Mouse (Mus musculus): Measurements from ENCODE around the gene Gm36079.
A peak's percentile ranks its signal among the peaks of the same experiment; 100 is the strongest.
"Not testable (repeated sequence)": the region's sequence is repeated elsewhere in the genome, so short reads cannot be mapped to it uniquely, and the experiment has no call there.

Gm36079 gene

GRCm38 (mm10) chr13:120026911-120027310 is at the start of gene Gm36079:
Gene Gm36079 (minus strand): TSS chr13:120027011.
- not testable (repeated sequence) for DNase-seq

- DNase-seq = not testable (repeated sequence)
These were observed 44.1 kb upstream of the Gm36079 start for GRCm38 (mm10) chr13:120070878-120071277.

DNA sequence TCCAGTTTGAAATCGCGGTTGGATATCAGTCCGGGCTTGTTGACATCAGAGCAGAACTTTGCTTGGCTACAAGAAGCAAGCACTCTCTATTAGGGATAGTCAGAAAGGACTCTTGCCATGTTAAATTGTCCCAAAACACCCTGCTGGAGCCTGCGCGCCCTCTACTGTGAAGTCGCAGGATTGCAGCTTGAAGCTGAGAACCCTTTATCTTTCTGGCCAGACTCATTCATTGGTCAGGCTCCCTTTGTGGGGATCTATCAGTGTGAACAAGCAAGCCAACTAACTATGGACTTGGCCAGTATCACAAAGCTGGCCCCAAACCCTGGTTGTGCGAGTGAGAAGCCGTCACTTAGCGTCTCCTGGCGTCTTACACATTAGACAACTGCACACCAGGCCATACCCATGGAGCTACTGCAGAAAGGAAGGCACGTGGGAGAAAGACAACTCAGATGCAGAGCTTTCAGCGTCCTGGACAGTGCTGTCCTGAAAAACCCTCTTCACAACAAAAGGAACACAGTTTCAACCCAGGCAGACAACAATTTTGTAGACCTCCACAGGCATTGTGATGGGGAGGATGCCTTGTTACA is 43.3 kb upstream of the Gm36079 start:
- DNase-seq = not testable (repeated sequence)

DNA sequence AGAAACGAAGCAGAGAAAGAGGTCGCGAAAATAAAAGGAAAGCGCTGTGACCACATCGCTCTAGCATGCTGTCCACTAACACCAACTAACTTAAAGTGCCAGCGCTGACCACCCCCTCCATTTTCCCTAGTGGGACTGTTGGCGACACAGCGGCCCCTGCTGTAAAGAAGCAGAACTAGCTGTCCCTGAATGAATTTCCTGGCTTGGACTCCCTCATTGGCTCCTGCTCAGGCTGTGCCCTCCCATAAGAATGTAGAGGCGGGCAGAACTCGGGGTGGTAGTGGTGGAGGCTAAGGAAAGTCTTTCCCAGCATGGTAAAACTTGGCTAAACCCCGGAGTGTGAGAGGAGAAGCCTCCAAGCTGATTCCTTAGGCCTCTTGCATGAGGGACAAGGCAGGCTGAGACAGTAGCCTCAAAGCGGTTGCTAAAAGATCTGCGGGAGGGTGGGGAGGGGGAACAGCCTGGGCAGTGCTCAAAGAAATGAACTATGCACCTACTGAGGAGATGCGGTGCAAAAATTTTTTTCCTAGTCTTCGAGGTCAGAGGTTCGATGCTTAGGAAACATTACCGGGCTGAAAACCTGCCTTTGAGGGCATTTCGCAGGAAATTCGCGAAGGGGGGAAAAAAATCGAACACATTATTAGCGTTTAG is 36.8 kb upstream of the Gm36079 start:
- not testable (repeated sequence) for DNase-seq

DNA sequence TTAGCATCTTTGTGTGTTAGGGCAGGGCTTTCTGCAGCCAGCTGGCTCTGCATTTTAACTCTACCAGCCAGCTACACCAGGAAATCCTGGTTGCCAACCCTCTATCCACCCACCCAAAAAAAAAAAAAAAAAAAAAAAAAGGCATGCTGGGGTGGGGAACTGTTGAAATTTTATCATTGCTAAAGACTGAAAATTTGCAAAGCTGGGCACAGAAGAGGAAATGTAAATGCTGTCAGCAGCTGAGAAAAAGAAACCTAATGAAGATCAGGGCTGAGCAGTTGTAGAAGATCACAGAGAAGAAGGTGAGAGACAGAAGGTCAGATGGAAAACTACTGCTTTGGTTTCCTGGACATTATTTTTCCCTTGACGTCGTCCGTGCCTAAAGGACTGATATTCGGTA is 36.1 kb upstream of the Gm36079 start:
- DNase-seq = not testable (repeated sequence)

GRCm38 (mm10) chr13:120052085-120052484 is 25.3 kb upstream of the Gm36079 start, which contains the start of gene Gm21188:
Gene Gm21188 (minus strand): TSS chr13:120052194.
- DNase-seq = not testable (repeated sequence)

DNA sequence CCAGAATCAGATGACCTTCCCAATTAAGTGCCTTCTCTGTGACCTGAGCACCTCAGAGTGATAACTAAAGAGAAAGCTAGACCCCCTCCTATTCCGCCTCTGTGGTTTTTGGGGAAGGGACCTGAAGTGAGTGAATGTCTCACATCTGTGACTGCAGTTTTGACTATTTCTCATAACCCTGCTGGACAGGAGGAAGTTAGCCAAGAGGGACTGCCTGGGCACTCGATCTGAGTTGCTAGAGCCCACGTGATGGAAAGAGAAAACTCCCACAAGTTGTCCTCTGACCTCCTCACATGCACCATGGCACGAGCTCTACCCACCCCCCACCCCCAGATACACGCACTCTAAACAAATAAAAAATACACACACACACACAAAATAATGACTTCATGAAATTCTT is 21.8 kb upstream of the Gm36079 start:
- not testable (repeated sequence) for DNase-seq

DNA sequence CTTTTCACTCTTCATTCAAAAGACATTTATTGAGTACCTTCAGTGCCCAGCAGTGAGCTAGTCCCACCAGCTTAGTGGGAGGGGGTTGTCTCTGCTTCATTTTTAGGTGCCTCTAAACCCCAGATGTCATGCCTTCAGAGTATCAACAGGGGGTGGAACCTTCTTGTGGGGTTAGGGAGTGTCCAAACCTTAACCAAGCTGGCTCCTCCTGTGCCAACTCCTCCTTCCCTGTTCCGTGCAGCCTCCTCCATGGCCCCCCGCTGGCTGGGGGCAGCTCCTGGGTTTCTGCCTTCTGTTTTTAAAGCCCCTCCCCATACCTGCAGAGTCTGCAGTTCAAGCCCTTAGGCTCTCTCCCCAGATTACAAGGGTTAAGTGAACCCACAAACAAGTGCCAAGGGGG is 21.4 kb upstream of the Gm36079 start:
- not testable (repeated sequence) for DNase-seq

- not testable (repeated sequence) for DNase-seq
These were observed 19.8 kb upstream of the Gm36079 start for GRCm38 (mm10) chr13:120046422-120047209.

GRCm38 (mm10) chr13:120041145-120041544 is 14.3 kb upstream of the Gm36079 start:
- not testable (repeated sequence) for DNase-seq

DNA sequence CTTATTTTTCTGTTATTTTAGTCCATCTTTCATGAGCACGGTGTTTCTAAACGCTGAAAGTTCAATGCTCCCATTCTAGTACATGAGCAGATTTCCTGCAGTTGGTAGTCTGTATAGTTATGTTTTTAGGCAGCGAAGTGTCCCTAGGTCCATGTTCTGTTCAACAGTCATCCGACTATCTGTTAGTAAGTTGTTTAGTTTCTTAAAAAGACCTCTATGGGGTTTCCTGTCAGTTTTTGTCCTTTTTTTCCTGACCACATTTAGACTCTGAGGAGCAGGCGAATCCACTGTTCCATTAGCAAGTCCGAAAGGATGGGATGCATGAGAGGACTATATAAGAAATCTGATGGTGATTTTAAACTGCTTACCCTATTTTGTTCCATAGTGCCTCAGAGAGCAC is 11.1 kb upstream of the Gm36079 start:
- DNase-seq = not testable (repeated sequence)

- not testable (repeated sequence) for DNase-seq
These were observed 9.8 kb upstream of the Gm36079 start for GRCm38 (mm10) chr13:120036577-120037115.

DNA sequence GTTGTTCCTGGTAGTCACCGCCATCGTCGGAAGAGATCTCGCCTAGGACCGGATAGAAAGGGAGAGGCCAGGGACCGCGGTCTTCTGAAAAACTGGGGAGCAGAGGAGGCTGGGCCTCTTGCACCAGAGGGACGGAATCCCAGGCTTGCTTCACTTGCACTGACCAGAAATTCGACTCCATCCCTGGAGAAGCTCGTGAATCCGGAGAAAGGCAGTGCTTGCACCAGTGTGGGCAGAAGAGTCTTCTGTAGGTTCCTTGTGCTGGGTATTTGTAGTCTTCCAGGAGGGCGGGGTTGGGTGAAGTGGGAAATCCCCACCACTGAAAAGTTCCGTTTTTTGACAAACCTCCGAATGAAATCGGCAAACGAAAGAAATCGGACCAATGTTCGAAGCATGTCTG is 8.3 kb upstream of the Gm36079 start:
- peak; percentile 1 for DNase-seq

DNA sequence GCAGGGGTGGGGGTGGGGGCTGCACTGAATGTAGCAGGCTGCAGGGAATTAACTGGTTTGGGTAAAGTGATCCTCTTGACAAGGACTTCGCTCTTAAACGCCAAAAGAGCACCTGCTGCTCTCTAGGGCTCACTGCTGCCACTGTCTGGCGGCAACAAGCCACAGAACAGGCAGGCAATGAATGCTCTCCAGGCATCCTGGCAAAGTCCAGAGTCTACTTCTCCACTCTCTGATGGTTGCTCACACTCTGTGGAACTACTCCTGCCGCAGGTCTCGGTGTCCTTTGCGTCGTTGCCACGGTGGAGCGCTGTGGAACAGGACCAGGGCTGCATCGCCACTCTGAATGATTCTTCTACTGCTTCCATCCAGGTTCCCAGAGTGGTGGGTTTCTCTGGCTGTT is 7.8 kb upstream of the Gm36079 start:
- not testable (repeated sequence) for DNase-seq

- DNase-seq = not testable (repeated sequence)
These were observed 6.8 kb upstream of the Gm36079 start for GRCm38 (mm10) chr13:120033516-120034190.

DNA sequence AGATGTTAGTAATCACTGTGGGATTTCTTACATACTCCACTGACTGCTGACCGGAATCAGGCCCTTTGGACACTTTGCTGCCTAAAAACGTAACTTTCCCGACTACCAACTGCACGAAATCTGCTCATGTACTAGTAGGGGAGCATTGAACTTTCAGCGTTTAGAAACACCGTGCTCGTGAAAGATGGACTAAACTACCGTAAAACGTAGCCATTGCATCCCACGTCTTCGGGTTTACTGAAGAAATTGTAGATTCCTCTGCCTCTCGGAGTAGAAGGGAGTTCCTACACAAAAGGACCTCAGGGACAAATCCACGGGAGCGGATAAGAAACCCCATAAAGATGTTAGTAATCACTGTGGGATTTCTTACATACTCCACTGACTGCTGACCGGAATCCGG is 4.9 kb upstream of the Gm36079 start:
- peak; percentile 1 for DNase-seq

DNA sequence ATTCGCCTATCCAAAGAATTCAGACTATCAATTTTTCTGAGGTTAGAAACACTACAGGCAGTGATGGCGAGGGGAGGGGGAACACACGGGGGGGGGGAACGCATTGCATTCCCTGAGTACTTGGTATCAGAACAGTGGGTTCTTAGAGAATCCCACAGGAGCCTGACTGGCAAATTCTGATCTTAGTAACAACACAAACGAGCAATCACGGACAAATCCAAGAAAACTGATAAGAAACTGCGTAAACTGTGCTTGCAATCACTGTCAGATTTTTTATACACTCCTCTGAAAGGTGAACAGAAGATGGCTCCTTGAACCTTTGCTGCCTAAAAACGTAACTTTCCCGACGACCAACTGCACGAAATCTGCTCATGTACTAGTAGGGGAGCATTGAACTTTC is 557 bp upstream of the Gm36079 start:
- DNase-seq = peak; percentile 3

GRCm38 (mm10) chr13:120026373-120026772 is 438 bp downstream of the Gm36079 start:
- DNase-seq = peak; percentile 1

GRCm38 (mm10) chr13:120025576-120025975 is 1.2 kb downstream of the Gm36079 start:
- not testable (repeated sequence) for DNase-seq

GRCm38 (mm10) chr13:120025004-120025403 is 1.8 kb downstream of the Gm36079 start:
- not testable (repeated sequence) for DNase-seq

DNA sequence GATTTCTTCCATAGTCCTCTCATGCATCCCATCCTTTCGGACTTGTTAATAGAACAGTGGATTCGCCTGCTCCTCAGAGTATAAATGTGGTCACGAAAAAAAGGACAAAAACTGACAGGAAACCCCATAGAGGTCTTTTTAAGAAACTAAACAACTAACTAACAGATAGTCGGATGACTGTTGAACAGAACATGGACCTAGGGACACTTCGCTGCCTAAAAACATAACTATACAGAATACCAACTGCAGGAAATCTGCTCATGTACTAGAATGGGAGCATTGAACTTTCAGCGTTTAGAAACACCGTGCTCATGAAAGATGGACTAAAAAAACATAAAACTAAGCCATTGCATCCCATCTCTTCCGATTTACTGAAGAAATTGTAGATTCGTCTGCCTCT is 2.2 kb downstream of the Gm36079 start:
- DNase-seq = not testable (repeated sequence)

- DNase-seq = not testable (repeated sequence)
These were observed 5.3 kb downstream of the Gm36079 start for GRCm38 (mm10) chr13:120021477-120021876.
